ENCODE assay signal across 19 mouse cellular contexts in genomic region chr6:16697285-16697684, GRCm38 (mm10).
"Had no signal": no experiment of that assay in that cellular context is flagged by ENCODE, and none has a peak within 500 bp of the region (broad histone marks: within the 10 kb centered on the region; RNA-seq: fewer than 3 reads in every experiment).

No protein-coding gene starts in this region.

- ATAC-seq: midbrain, embryonic 16.5 days had no signal

- DNase-seq: lung, adult 18-20 months; lung, embryonic 14.5 days; lung, postnatal 10 days; lung, postnatal 4 days; midbrain, embryonic 14.5 days; retina, postnatal 1 day; right cerebral cortex, adult 18-20 months; right cerebral cortex, postnatal 25 days; right cerebral cortex, postnatal 4 days; spleen, adult 18-20 months; thymus, adult 18-20 months; thymus, postnatal 14 days; thymus, postnatal 36 days had no signal

- H3K36me3 ChIP-seq: midbrain, embryonic 10.5 days; midbrain, embryonic 12.5 days; neural tube, embryonic 13.5 days; neural tube, embryonic 15.5 days had no signal

- H3K9ac ChIP-seq: lung, embryonic 14.5 days; midbrain, embryonic 12.5 days; neural tube, embryonic 13.5 days; neural tube, embryonic 15.5 days had no signal

- H3K4me3 ChIP-seq: midbrain, embryonic 10.5 days; midbrain, embryonic 12.5 days; myocyte; neural tube, embryonic 13.5 days; neural tube, embryonic 15.5 days had no signal

- H3K4me2 ChIP-seq: lung, embryonic 14.5 days; midbrain, embryonic 12.5 days; neural tube, embryonic 13.5 days; neural tube, embryonic 15.5 days had no signal

- H3K9me3 ChIP-seq: midbrain, embryonic 10.5 days; midbrain, embryonic 12.5 days; neural tube, embryonic 13.5 days; neural tube, embryonic 15.5 days had no signal

- H3K4me1 ChIP-seq: midbrain, embryonic 12.5 days; neural tube, embryonic 13.5 days; neural tube, embryonic 15.5 days had no signal

- H3K27ac ChIP-seq: midbrain, embryonic 10.5 days; midbrain, embryonic 12.5 days; neural tube, embryonic 13.5 days; neural tube, embryonic 15.5 days had no signal

- H3K27me3 ChIP-seq: midbrain, embryonic 12.5 days; neural tube, embryonic 13.5 days; neural tube, embryonic 15.5 days had no signal
